Comparison of ENCODE assay signal across 8 mouse cellular contexts in the genomic region with DNA sequence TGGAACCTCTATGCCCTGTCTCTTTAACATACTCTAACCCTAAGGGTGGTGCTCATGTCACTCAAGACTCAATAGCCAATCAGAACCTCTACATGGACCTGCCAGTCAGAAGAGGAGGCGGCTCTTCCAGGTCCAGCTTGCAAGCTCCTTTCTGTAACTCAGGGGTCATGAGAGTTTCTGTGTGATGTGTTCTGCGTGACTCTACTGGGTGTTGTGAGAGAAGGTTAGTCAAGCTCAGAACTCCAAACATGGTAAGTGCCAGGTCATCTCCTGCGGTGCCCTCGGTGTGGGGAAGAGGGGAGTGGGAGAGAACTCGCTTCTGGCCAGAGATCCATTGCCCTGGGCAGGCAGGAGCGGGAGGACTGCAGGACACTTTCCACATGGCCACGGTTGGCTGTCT. TPM values are rescaled to one million over a fixed set of nuclear protein-coding genes. Genes with fewer than 3 reads are reported as not detected.
DNase-seq lines count a peak whose midpoint lies in the region; ATAC-seq and TF ChIP-seq lines count a peak whose summit lies in the region.
"Not testable (repeated sequence)": the region's sequence is repeated elsewhere in the genome, so short reads cannot be mapped to it uniquely, and the experiment has no call there.

Gm14403 (plus strand) TSS at position 149 of the 400 bp plus-strand sequence.

- not testable (repeated sequence) for H3K79me2 ChIP-seq in C2C12 (ENCODE audit: control insufficient read depth, insufficient read depth)

- not testable (repeated sequence) for TF ChIP-seq CTCF in C2C12 (IDR thresholded peaks at IDR 0.05; ENCODE audit: control insufficient read depth, insufficient read depth, insufficient read length); bone marrow, adult 2 months (IDR thresholded peaks at IDR 0.05; ENCODE audit: control insufficient read depth, insufficient read depth, low read length); intestine, postnatal 0 days (IDR thresholded peaks at IDR 0.05; ENCODE audit: low read depth); lung, embryonic 14.5 days (IDR thresholded peaks at IDR 0.05; ENCODE audit: low read depth)

- not testable (repeated sequence) for H3K27me3 ChIP-seq in C2C12 (ENCODE audit: control insufficient read depth, insufficient read depth, insufficient read length); embryonic facial prominence, embryonic 15.5 days; heart, embryonic 10.5 days (ENCODE audit: insufficient read depth, poor library complexity, severe bottlenecking); intestine, postnatal 0 days (replicated peaks; ENCODE audit: control insufficient read depth, insufficient read depth, low read length); lung, embryonic 14.5 days (ENCODE audit: insufficient read depth, low read length)

- ATAC-seq in embryonic facial prominence, embryonic 15.5 days (ENCODE audit: insufficient number of reproducible peaks, low FRiP score, low TSS enrichment, low read depth); intestine, postnatal 0 days; lung, embryonic 14.5 days (ENCODE audit: insufficient read depth): not testable (repeated sequence)

- WGBS in bone marrow, adult 2 months: 14% methylated on average over 7 of the region's 7 CpGs
- 17% methylated on average over 7 of the region's 7 CpGs for WGBS in embryonic facial prominence, embryonic 15.5 days
- 12% methylated on average over 7 of the region's 7 CpGs for WGBS in heart, embryonic 10.5 days
- 8% methylated on average over 7 of the region's 7 CpGs for WGBS in intestine, postnatal 0 days
- WGBS in lung, embryonic 14.5 days: 21% methylated on average over 7 of the region's 7 CpGs

- not testable (repeated sequence) for H3K9ac ChIP-seq in embryonic facial prominence, embryonic 15.5 days; intestine, postnatal 0 days (ENCODE audit: low read depth, low read length); lung, embryonic 14.5 days

- not testable (repeated sequence) for H3K9me3 ChIP-seq in embryonic facial prominence, embryonic 15.5 days (replicated peaks); heart, embryonic 10.5 days; intestine, postnatal 0 days (ENCODE audit: control insufficient read depth); lung, embryonic 14.5 days (ENCODE audit: low read depth, low read length)

- H3K79me3 ChIP-seq in C2C12 (ENCODE audit: low read depth): not testable (repeated sequence)

- not testable (repeated sequence) for TF ChIP-seq POLR2A in bone marrow, adult 2 months (IDR thresholded peaks at IDR 0.05; ENCODE audit: borderline replicate concordance, control insufficient read depth, low read depth, low read length)

- not testable (repeated sequence) for H3ac ChIP-seq in C2C12 (ENCODE audit: control insufficient read depth, insufficient read length, low read depth)

- not testable (repeated sequence) for H3K4me1 ChIP-seq in bone marrow, adult 2 months (ENCODE audit: control insufficient read depth, insufficient read depth, low read length); embryonic facial prominence, embryonic 15.5 days; heart, embryonic 10.5 days; intestine, postnatal 0 days (replicated peaks; ENCODE audit: control insufficient read depth, insufficient read depth, low read length); lung, embryonic 14.5 days (ENCODE audit: insufficient read depth)

- DNase-seq in heart, embryonic 10.5 days (ENCODE audit: low spot score): not testable (repeated sequence)
- peak; percentile 41 for DNase-seq in left cerebral cortex, adult 11 months (ENCODE audit: low spot score)
- DNase-seq in lung, embryonic 14.5 days: peak; percentile 54
- peak; percentile 53 for DNase-seq in ovary, postnatal 10 days (ENCODE audit: low spot score)

- H3K4me2 ChIP-seq in embryonic facial prominence, embryonic 15.5 days (replicated peaks): peak within 1 kb of the TSS; percentile 35
- peak within 1 kb of the TSS; percentile 61 for H3K4me2 ChIP-seq in intestine, postnatal 0 days (replicated peaks; ENCODE audit: low read depth)
- H3K4me2 ChIP-seq in lung, embryonic 14.5 days: peak within 1 kb of the TSS; percentile 48

- H3K36me3 ChIP-seq in C2C12 (ENCODE audit: control insufficient read depth, insufficient read depth); embryonic facial prominence, embryonic 15.5 days; heart, embryonic 10.5 days; intestine, postnatal 0 days (ENCODE audit: control insufficient read depth, insufficient read depth); lung, embryonic 14.5 days (ENCODE audit: insufficient read depth): not testable (repeated sequence)

- peak within 1 kb of the TSS; percentile 25 for H3K4me3 ChIP-seq in C2C12 (ENCODE audit: insufficient read depth, poor library complexity, severe bottlenecking)
- peak within 1 kb of the TSS; percentile 34 for H3K4me3 ChIP-seq in bone marrow, adult 2 months (replicated peaks; ENCODE audit: control insufficient read depth, low read depth, low read length)
- peak within 1 kb of the TSS; percentile 43 for H3K4me3 ChIP-seq in embryonic facial prominence, embryonic 15.5 days (replicated peaks)
- peak within 1 kb of the TSS; percentile 55 for H3K4me3 ChIP-seq in heart, embryonic 10.5 days
- H3K4me3 ChIP-seq in intestine, postnatal 0 days (ENCODE audit: low read depth, low read length): peak within 1 kb of the TSS; percentile 31
- peak within 1 kb of the TSS; percentile 38 for H3K4me3 ChIP-seq in lung, embryonic 14.5 days (ENCODE audit: low read depth, low read length)

- not testable (repeated sequence) for H3K27ac ChIP-seq in bone marrow, adult 2 months (ENCODE audit: control insufficient read depth, insufficient read depth, low read depth, low read length, poor library complexity); embryonic facial prominence, embryonic 15.5 days (replicated peaks); heart, embryonic 10.5 days; intestine, postnatal 0 days (ENCODE audit: low read depth, low read length); lung, embryonic 14.5 days (ENCODE audit: low read depth)

RNA-seq across cellular contexts. Expression of gene Gm14403, which starts in this region (rescaled TPM):
- 0.91 TPM for polyA plus RNA-seq in C2C12 (2012; fragmentation: generic; extraction: Trizol)
- polyA plus RNA-seq in bone marrow, adult 2 months (2011; ENCODE audit: insufficient read depth, insufficient read length, low replicate concordance, missing spikeins): not detected in 2 replicates
- 4.9 and 5.3 TPM in 2 replicates for polyA plus RNA-seq in embryonic facial prominence, embryonic 15.5 days (2015; fragmentation: Nextera tagmentation; extraction: Ambion mirVana)
- polyA plus RNA-seq in heart, embryonic 10.5 days (2016; fragmentation: Nextera tagmentation; extraction: Ambion mirVana): 8.0 and 8.9 TPM in 2 replicates
- polyA plus RNA-seq in intestine, postnatal 0 days (2015; fragmentation: Nextera tagmentation; extraction: Ambion mirVana): 1.3 and 1.4 TPM in 2 replicates
- polyA plus RNA-seq in lung, embryonic 14.5 days (2014; fragmentation: Nextera tagmentation; extraction: Ambion mirVana): 13.4 and 13.7 TPM in 2 replicates
